ENCODE assay signal across 8 mouse cellular contexts in genomic region chr8:71462786-71463185, GRCm38 (mm10). TPM values are rescaled to one million over a fixed set of nuclear protein-coding genes. Genes with fewer than 3 reads are reported as not detected.
DNase-seq lines count a peak whose midpoint lies in the region; ATAC-seq and TF ChIP-seq lines count a peak whose summit lies in the region.

No protein-coding gene starts in this region.

- peak; percentile 46 for DNase-seq in 416B (ENCODE audit: low read depth)
- DNase-seq in cerebellum, postnatal 36 days: peak; percentile 67 to 73
- peak; percentile 59 for DNase-seq in kidney, postnatal 14 days
- DNase-seq in lung, postnatal 10 days: peak; percentile 68
- peak; percentile 66 to 71 for DNase-seq in right cerebral cortex, adult 2 months (ENCODE audit: low spot score in 2 of 2)
- DNase-seq in gastrocnemius, postnatal 36 days: no peak

- H3K27me3 ChIP-seq in ES-Bruce4 (ENCODE audit: control insufficient read depth, insufficient read depth, low read length, poor library complexity, severe bottlenecking): 0 out of 2 replicates have a peak, but pooled peaks cover 2% of the 10 kb centered on the region
- no peaks in the 10 kb centered on the region for H3K27me3 ChIP-seq in heart, embryonic 14.5 days (ENCODE audit: control insufficient read depth, insufficient read depth, low read length)

- H3K4me1 ChIP-seq in ES-Bruce4 (ENCODE audit: control insufficient read depth, insufficient read depth, low read length): peaks cover 4% of the 10 kb centered on the region
- peaks cover 19 to 24% of the 10 kb centered on the region in 2 experiments for H3K4me1 ChIP-seq in heart, embryonic 14.5 days (ENCODE audit: control insufficient read depth in 2 of 2, insufficient read depth in 2 of 2, low read length in 2 of 2)

- H3K4me2 ChIP-seq in heart, embryonic 14.5 days (ENCODE audit: low read length): peak overlapping the region; percentile 75

- peak overlapping the region; percentile 75 for H3K9ac ChIP-seq in ES-Bruce4 (ENCODE audit: low read depth, poor library complexity, severe bottlenecking)
- H3K9ac ChIP-seq in heart, embryonic 14.5 days (ENCODE audit: low read length): peak overlapping the region; percentile 69

- ATAC-seq in heart, embryonic 14.5 days (ENCODE audit: insufficient number of reproducible peaks, insufficient read depth, low FRiP score, low read depth): no peak

- no peak for TF ChIP-seq POLR2A in ES-Bruce4 (IDR thresholded peaks at IDR 0.05; ENCODE audit: insufficient read depth, low read length)

- H3K4me3 ChIP-seq in ES-Bruce4 (ENCODE audit: low read depth, low read length): peak overlapping the region; percentile 73
- peak overlapping the region; percentile 55 to 94 for H3K4me3 ChIP-seq in heart, embryonic 14.5 days (ENCODE audit: control insufficient read depth in 1 of 2, insufficient read depth in 1 of 2, low read depth in 1 of 2, low read length in 2 of 2)

- no peak for TF ChIP-seq CTCF in ES-Bruce4 (IDR thresholded peaks at IDR 0.05; ENCODE audit: low read depth, low read length)

- H3K27ac ChIP-seq in ES-Bruce4 (ENCODE audit: insufficient read depth, low read length): no peak overlapping the region
- H3K27ac ChIP-seq in heart, embryonic 14.5 days (replicated peaks in 1 of 2; ENCODE audit: control insufficient read depth in 1 of 2, insufficient read depth in 1 of 2, low read depth in 2 of 2, low read length in 2 of 2): peak overlapping the region in 1 of 2 experiments; percentile 97; a peak in 2 of 4 replicates

- intact Hi-C loops in gastrocnemius, postnatal 36 days (cut with DNase I): no loop called here

- peaks cover 3% of the 10 kb centered on the region; the same call in 1 of the 2 replicates for H3K36me3 ChIP-seq in ES-Bruce4 (ENCODE audit: control insufficient read depth, insufficient read depth, low read length, poor library complexity, severe bottlenecking)
- peaks cover 43% of the 10 kb centered on the region for H3K36me3 ChIP-seq in heart, embryonic 14.5 days (ENCODE audit: control insufficient read depth, insufficient read depth, low read length)

- TF ChIP-seq EP300 in ES-Bruce4 (IDR thresholded peaks at IDR 0.05; ENCODE audit: insufficient read depth, low read depth, low read length): no peak

- 6% methylated on average over 16 of the region's 16 CpGs for WGBS in heart, embryonic 14.5 days

- H3K9me3 ChIP-seq in ES-Bruce4 (replicated peaks; ENCODE audit: control insufficient read depth, insufficient read depth, low read length, poor library complexity, severe bottlenecking): no peaks in the 10 kb centered on the region
- no peaks in the 10 kb centered on the region for H3K9me3 ChIP-seq in heart, embryonic 14.5 days (ENCODE audit: control insufficient read depth, low read length)

RNA-seq across cellular contexts. Expression of gene Abhd8, which starts 0.7 kb away (rescaled TPM):
- polyA plus RNA-seq in ES-Bruce4 (2011; ENCODE audit: insufficient read depth, insufficient read length, low read depth, missing spikeins): 10.1 and 13.7 TPM in 2 replicates
- 20.8 and 29.2 TPM in 2 replicates for polyA plus RNA-seq in heart, embryonic 14.5 days (2014; fragmentation: Nextera tagmentation; extraction: Ambion mirVana)
- 10 to 100 TPM; 19.3 to 26.9 TPM for total RNA-seq in gastrocnemius, postnatal 36 days (2021)

RNA-seq across cellular contexts. Expression of gene Mrpl34, which starts 2.0 kb away (rescaled TPM):
- polyA plus RNA-seq in ES-Bruce4 (2011; ENCODE audit: insufficient read depth, insufficient read length, low read depth, missing spikeins): 68.1 and 77.0 TPM in 2 replicates
- 191 and 193 TPM in 2 replicates for polyA plus RNA-seq in heart, embryonic 14.5 days (2014; fragmentation: Nextera tagmentation; extraction: Ambion mirVana)
- 10 to 100 TPM; 66.7 to 67.1 TPM for total RNA-seq in gastrocnemius, postnatal 36 days (2021)

RNA-seq across cellular contexts. Expression of gene Dda1, which starts 6.2 kb away (rescaled TPM):
- polyA plus RNA-seq in ES-Bruce4 (2011; ENCODE audit: insufficient read depth, insufficient read length, low read depth, missing spikeins): 37.5 and 38.2 TPM in 2 replicates
- 76.7 and 79.1 TPM in 2 replicates for polyA plus RNA-seq in heart, embryonic 14.5 days (2014; fragmentation: Nextera tagmentation; extraction: Ambion mirVana)
- total RNA-seq in gastrocnemius, postnatal 36 days (2021): 10 to 100 TPM; 20.4 to 27.6 TPM

RNA-seq across cellular contexts. Expression of gene Ano8, which starts 23.0 kb away (rescaled TPM):
- 7.0 and 7.1 TPM in 2 replicates for polyA plus RNA-seq in ES-Bruce4 (2011; ENCODE audit: insufficient read depth, insufficient read length, low read depth, missing spikeins)
- polyA plus RNA-seq in heart, embryonic 14.5 days (2014; fragmentation: Nextera tagmentation; extraction: Ambion mirVana): 1.5 and 1.8 TPM in 2 replicates
- 10 to 100 TPM; 13.8 to 16.0 TPM for total RNA-seq in gastrocnemius, postnatal 36 days (2021)

RNA-seq across cellular contexts. Expression of gene Gtpbp3, which starts 25.1 kb away (rescaled TPM):
- polyA plus RNA-seq in ES-Bruce4 (2011; ENCODE audit: insufficient read depth, insufficient read length, low read depth, missing spikeins): 14.8 and 16.3 TPM in 2 replicates
- 3.3 and 4.4 TPM in 2 replicates for polyA plus RNA-seq in heart, embryonic 14.5 days (2014; fragmentation: Nextera tagmentation; extraction: Ambion mirVana)
- total RNA-seq in gastrocnemius, postnatal 36 days (2021): 10 to 100 TPM in 1 of 2 experiments, 1 to 10 TPM in 1; 8.0 to 10.5 TPM

Comparison
In these comparisons a context has a peak if more than half of its experiments do, and no peak if none do; other contexts are left out.
1. DNase-seq: peak in 416B (single experiment), cerebellum, postnatal 36 days (2 of 2), kidney, postnatal 14 days (single experiment), lung, postnatal 10 days (single experiment) and right cerebral cortex, adult 2 months (2 of 2); none in gastrocnemius, postnatal 36 days (0 of 2).